In the genomic region with DNA sequence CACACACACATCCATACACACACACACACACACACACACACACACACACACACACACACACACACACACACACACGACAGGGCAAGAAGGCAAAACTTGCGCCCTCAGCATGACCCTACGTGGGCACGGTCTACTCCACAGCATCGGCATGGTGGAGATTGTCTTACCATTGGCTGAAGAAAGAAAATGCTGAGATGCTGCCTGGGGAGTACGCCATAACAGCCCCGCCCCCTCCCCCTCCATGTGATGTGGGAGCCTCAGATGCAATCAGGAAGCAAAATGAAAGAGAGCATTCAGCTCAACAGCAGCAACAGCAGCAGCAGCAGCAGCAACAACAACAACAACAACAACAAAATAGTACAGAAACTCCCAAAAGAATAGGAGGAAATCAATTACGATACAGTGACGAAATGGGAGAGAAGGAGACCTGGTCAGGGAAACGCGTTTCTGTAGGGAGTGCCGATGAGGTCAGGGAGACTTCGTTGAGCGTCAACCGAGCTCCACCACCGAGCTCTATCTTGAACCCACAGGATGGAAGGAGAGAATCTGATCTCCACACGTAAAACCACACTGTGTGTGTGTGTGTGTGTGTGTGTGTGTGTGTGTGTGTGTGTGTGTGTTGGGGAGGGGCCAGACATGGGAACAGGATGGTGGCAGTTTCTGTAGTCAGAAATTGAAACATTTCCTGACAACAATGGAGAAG, we compare ENCODE assay signal across 8 mouse cellular contexts. TPM values are rescaled to one million over a fixed set of nuclear protein-coding genes. Genes with fewer than 3 reads are reported as not detected.
DNase-seq lines count a peak whose midpoint lies in the region; ATAC-seq and TF ChIP-seq lines count a peak whose summit lies in the region.

No protein-coding gene starts in this region.

- intact Hi-C loops in left cerebral cortex, adult 2 months (cut with DNase I) = loop anchor here (5.0 kb wide), 1 partner anchor 87 kb away; no protein-coding TSS in a partner anchor

- no peak overlapping the region; the same call in 1 of the 2 replicates for H3K27ac ChIP-seq in heart, embryonic 11.5 days (ENCODE audit: low read depth, low read length)
- no peak overlapping the region for H3K27ac ChIP-seq in forebrain, postnatal 0 days (ENCODE audit: low read depth, low read length)
- H3K27ac ChIP-seq in left cerebral cortex, adult 2 months = no peak overlapping the region
- H3K27ac ChIP-seq in midbrain, embryonic 13.5 days = no peak overlapping the region

- no peaks in the 10 kb centered on the region for H3K36me3 ChIP-seq in heart, embryonic 11.5 days (ENCODE audit: control insufficient read depth, insufficient read depth, low read length)
- H3K36me3 ChIP-seq in forebrain, postnatal 0 days (ENCODE audit: insufficient read depth) = no peaks in the 10 kb centered on the region
- no peaks in the 10 kb centered on the region for H3K36me3 ChIP-seq in midbrain, embryonic 13.5 days

- ATAC-seq in heart, embryonic 11.5 days (replicated peaks; ENCODE audit: insufficient number of reproducible peaks, low FRiP score, low TSS enrichment) = no peak; the same call in 1 of the 2 replicates
- no peak; the same call in 1 of the 2 replicates for ATAC-seq in forebrain, postnatal 0 days
- no peak for ATAC-seq in midbrain, embryonic 13.5 days

- no peak overlapping the region for H3K9ac ChIP-seq in heart, embryonic 11.5 days (ENCODE audit: low read depth, low read length)
- no peak overlapping the region for H3K9ac ChIP-seq in forebrain, postnatal 0 days
- no peak overlapping the region for H3K9ac ChIP-seq in midbrain, embryonic 13.5 days (replicated peaks)

- no peak for TF ChIP-seq CTCF in forebrain, postnatal 0 days (IDR thresholded peaks at IDR 0.05; ENCODE audit: low read depth)
- TF ChIP-seq CTCF in left cerebral cortex, adult 2 months (IDR thresholded peaks at IDR 0.05) = no peak

- DNase-seq in embryo, embryonic 11 days = peak; percentile 24
- DNase-seq in embryo, embryonic 10.5 days (ENCODE audit: low spot score) = no peak
- DNase-seq in kidney, postnatal 4 days = peak; percentile 53 to 65
- DNase-seq in naive thymus-derived CD4-positive, alpha-beta T cell, adult 2 months (ENCODE audit: low read depth) = peak; percentile 92
- no peak for DNase-seq in forebrain, postnatal 0 days
- no peak for DNase-seq in left cerebral cortex, adult 2 months (ENCODE audit: extremely low spot score in 1 of 2, low spot score in 2 of 2)

- H3K4me3 ChIP-seq in heart, embryonic 11.5 days (ENCODE audit: low read depth, low read length) = no peak overlapping the region
- no peak overlapping the region for H3K4me3 ChIP-seq in forebrain, postnatal 0 days (ENCODE audit: low read depth, low read length)
- H3K4me3 ChIP-seq in left cerebral cortex, adult 2 months = no peak overlapping the region
- H3K4me3 ChIP-seq in midbrain, embryonic 13.5 days (replicated peaks) = no peak overlapping the region

- H3K4me1 ChIP-seq in heart, embryonic 11.5 days (ENCODE audit: control insufficient read depth, insufficient read depth, low read length) = 0 out of 2 replicates have a peak, but pooled peaks cover 2% of the 10 kb centered on the region
- H3K4me1 ChIP-seq in forebrain, postnatal 0 days (ENCODE audit: insufficient read depth) = no peaks in the 10 kb centered on the region
- H3K4me1 ChIP-seq in midbrain, embryonic 13.5 days (replicated peaks) = 0 out of 2 replicates have a peak, but pooled peaks cover 7% of the 10 kb centered on the region

- no peaks in the 10 kb centered on the region for H3K27me3 ChIP-seq in heart, embryonic 11.5 days (ENCODE audit: control insufficient read depth, insufficient read depth, low read length)
- H3K27me3 ChIP-seq in forebrain, postnatal 0 days (ENCODE audit: insufficient read depth, low read length) = no peaks in the 10 kb centered on the region
- H3K27me3 ChIP-seq in midbrain, embryonic 13.5 days = no peaks in the 10 kb centered on the region

- H3K4me2 ChIP-seq in heart, embryonic 11.5 days = peak overlapping the region; percentile 46
- no peak overlapping the region for H3K4me2 ChIP-seq in forebrain, postnatal 0 days (ENCODE audit: low read depth)
- no peak overlapping the region for H3K4me2 ChIP-seq in midbrain, embryonic 13.5 days (replicated peaks)

- no peaks in the 10 kb centered on the region for H3K9me3 ChIP-seq in heart, embryonic 11.5 days (replicated peaks; ENCODE audit: control insufficient read depth, low read length)
- H3K9me3 ChIP-seq in forebrain, postnatal 0 days (ENCODE audit: low read length) = no peaks in the 10 kb centered on the region
- H3K9me3 ChIP-seq in midbrain, embryonic 13.5 days = no peaks in the 10 kb centered on the region

- 60% methylated on average over 16 of the region's 17 CpGs for WGBS in heart, embryonic 11.5 days (ENCODE audit: insufficient replicate concordance)
- WGBS in forebrain, postnatal 0 days = 74% methylated on average over 17 of the region's 17 CpGs
- WGBS in midbrain, embryonic 13.5 days = 82% methylated on average over 17 of the region's 17 CpGs

RNA-seq across cellular contexts. Expression of a gene that starts 21.5 kb away (rescaled TPM):
- polyA plus RNA-seq in heart, embryonic 11.5 days (2014; fragmentation: Nextera tagmentation; extraction: Ambion mirVana) = 1.4 and 1.7 TPM in 2 replicates
- 12.9 and 21.1 TPM in 2 replicates for total RNA-seq in forebrain, postnatal 0 days (2014; rRNA removed)
- polyA plus RNA-seq in forebrain, postnatal 0 days (2015; fragmentation: Nextera tagmentation; extraction: Ambion mirVana) = 17.6 and 20.0 TPM in 2 replicates
- total RNA-seq in left cerebral cortex, adult 2 months (2021) = 10 to 100 TPM; 13.0 to 13.5 TPM
- 6.4 and 6.8 TPM in 2 replicates for polyA plus RNA-seq in midbrain, embryonic 13.5 days (2015; fragmentation: Nextera tagmentation; extraction: Ambion mirVana)

RNA-seq across cellular contexts. Expression of a gene that starts 41.4 kb away (rescaled TPM):
- not detected in 2 replicates for polyA plus RNA-seq in heart, embryonic 11.5 days (2014; fragmentation: Nextera tagmentation; extraction: Ambion mirVana)
- total RNA-seq in forebrain, postnatal 0 days (2014; rRNA removed) = not detected in 2 replicates
- not detected in 2 replicates for polyA plus RNA-seq in forebrain, postnatal 0 days (2015; fragmentation: Nextera tagmentation; extraction: Ambion mirVana)
- not detected for total RNA-seq in left cerebral cortex, adult 2 months (2021)
- polyA plus RNA-seq in midbrain, embryonic 13.5 days (2015; fragmentation: Nextera tagmentation; extraction: Ambion mirVana) = not detected in 2 replicates

RNA-seq across cellular contexts. Expression of a gene that starts 54.0 kb away (rescaled TPM):
- 43.7 and 45.8 TPM in 2 replicates for polyA plus RNA-seq in heart, embryonic 11.5 days (2014; fragmentation: Nextera tagmentation; extraction: Ambion mirVana)
- 32.2 and 41.9 TPM in 2 replicates for total RNA-seq in forebrain, postnatal 0 days (2014; rRNA removed)
- 30.9 and 31.6 TPM in 2 replicates for polyA plus RNA-seq in forebrain, postnatal 0 days (2015; fragmentation: Nextera tagmentation; extraction: Ambion mirVana)
- total RNA-seq in left cerebral cortex, adult 2 months (2021) = 10 to 100 TPM; 45.9 to 50.8 TPM
- polyA plus RNA-seq in midbrain, embryonic 13.5 days (2015; fragmentation: Nextera tagmentation; extraction: Ambion mirVana) = 34.6 and 35.5 TPM in 2 replicates

Comparison
In these comparisons a context has a peak if more than half of its experiments do, and no peak if none do; other contexts are left out.
1. DNase-seq: peak in embryo, embryonic 11 days (single experiment), kidney, postnatal 4 days (2 of 2) and naive thymus-derived CD4-positive, alpha-beta T cell, adult 2 months (single experiment); none in embryo, embryonic 10.5 days (single experiment), forebrain, postnatal 0 days (single experiment) and left cerebral cortex, adult 2 months (0 of 2).